Mouse (Mus musculus) testis, adult 2 months (tissue): ENCODE measurements around the gene Btbd11.

Source experiments
- CTCF ChIP-seq: fragments of 200-500 bp; IDR thresholded peaks from 2 replicates; pipeline ENCODE4 v1.5.1; 2012; ENCODE audit warnings: low read depth, mild to moderate bottlenecking, inconsistent platforms, low read length, moderate library complexity; ENCODE audit not compliant: control insufficient read depth, insufficient read depth, insufficient replicate concordance
- POLR2A ChIP-seq: fragments of 200-500 bp; IDR thresholded peaks from 2 replicates; pipeline ENCODE4 v1.6.1; 2012; ENCODE audit warnings: low read depth, mild to moderate bottlenecking, inconsistent platforms, low read length, moderate library complexity; ENCODE audit not compliant: control insufficient read depth

GRCm38 (mm10) chr10:85624504-85625169, 238.0 kb downstream of the Btbd11 start:
- TF ChIP-seq POLR2A (no peak), CTCF (peak; percentile 43; the same call in 1 of the 2 replicates)
